Mouse (Mus musculus) kidney, postnatal 0 days (tissue): ENCODE measurements around the gene Srsf12. TPM values are rescaled to one million over a fixed set of nuclear protein-coding genes. Genes with fewer than 3 reads are reported as not detected.
A peak's percentile ranks its signal among the peaks of the same experiment; 100 is the strongest.

Source experiments
- ATAC-seq: fragments of 200-750 bp; cut with Nextera tagmentation; replicated peaks from 2 replicates; pipeline ENCODE4 v1.8.0; 2017; ENCODE audit warnings: low read depth, moderate number of reproducible peaks, moderate TSS enrichment, moderate library complexity; ENCODE audit not compliant: low FRiP score
- DNase-seq: peaks from one replicate; pipeline ENCODE4 v3.0.0-alpha.2; 2016; ENCODE audit warnings: low spot score
- H3K27ac ChIP-seq: fragments of 300-500 bp; sonication (generic); 2 replicates; pipeline ENCODE4 v1.5.1; 2014; ENCODE audit warnings: mild to moderate bottlenecking
- H3K27me3 ChIP-seq: fragments of 300-500 bp; sonication (generic); 2 replicates; pipeline ENCODE4 v1.6.1; 2014; ENCODE audit warnings: low read length, mixed read lengths; ENCODE audit not compliant: insufficient read depth
- H3K36me3 ChIP-seq: fragments of 300-500 bp; sonication (generic); 2 replicates; pipeline ENCODE4 v1.6.1; 2014; ENCODE audit warnings: low read length, mixed read lengths; ENCODE audit not compliant: insufficient read depth
- H3K4me1 ChIP-seq: fragments of 300-500 bp; sonication (generic); replicated peaks from 2 replicates; pipeline ENCODE4 v1.6.1; 2014; ENCODE audit warnings: antibody characterized with exemption, low read length, mixed read lengths; ENCODE audit not compliant: insufficient read depth
- H3K4me2 ChIP-seq: fragments of 300-500 bp; sonication (generic); 2 replicates; pipeline ENCODE4 v1.6.1; 2014; ENCODE audit warnings: mild to moderate bottlenecking, low read length, moderate library complexity, mixed read lengths
- H3K4me3 ChIP-seq: fragments of 300-500 bp; sonication (generic); replicated peaks from 2 replicates; pipeline ENCODE4 v1.5.1; 2014; ENCODE audit warnings: low read depth, low read length
- H3K9ac ChIP-seq: fragments of 300-500 bp; sonication (generic); 2 replicates; pipeline ENCODE4 v1.6.1; 2014; ENCODE audit warnings: low read depth, low read length
- H3K9me3 ChIP-seq: fragments of 300-500 bp; sonication (generic); replicated peaks from 2 replicates; pipeline ENCODE4 v1.6.1; 2016; ENCODE audit warnings: low read length, inconsistent platforms, mixed read lengths
- CTCF ChIP-seq: IDR thresholded peaks from 2 replicates; pipeline ENCODE4 v1.5.1; 2016; ENCODE audit warnings: antibody characterized with exemption, low read depth, mild to moderate bottlenecking, moderate library complexity
- WGBS: fragments of 180-500 bp; shearing (Covaris S2); extraction: QIAGEN DNeasy Blood & Tissue Kit; methylation state at CpG from one replicate; pipeline ENCODE4 v1.1.7; 2014; 5-methylcytosine and 5-hydroxymethylcytosine counted together
- polyA plus RNA-seq: library from polyadenylated mRNA; unstranded; fragments of >200 nt; fragmentation: Nextera tagmentation; extraction: Ambion mirVana; gene quantifications from 2 replicates; pipeline ENCODE4 v1.2.1, GENCODE M21; 2015

The Srsf12 gene
- polyA plus RNA-seq, 1 experiment from 2014 or later = 2.6 TPM

DNA sequence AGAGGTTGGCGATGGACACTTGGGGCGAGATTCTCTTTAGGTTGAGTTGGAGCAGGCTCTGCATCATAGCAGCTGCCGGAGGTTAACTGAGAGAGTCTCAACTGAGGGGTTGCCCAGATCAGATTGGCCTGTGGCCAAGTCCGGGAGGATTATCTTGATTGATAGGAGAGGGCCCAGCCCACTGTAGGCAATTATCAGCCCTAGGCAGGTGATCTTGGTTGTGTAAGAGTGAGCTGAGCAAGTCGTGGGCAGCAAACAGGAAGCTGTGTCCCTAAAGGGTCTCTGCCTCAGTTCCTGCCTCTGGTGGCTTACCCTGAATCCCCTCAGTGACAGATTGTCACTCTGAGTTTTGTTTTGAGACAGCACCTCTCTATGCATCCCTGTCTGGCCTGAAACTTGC lies 33.7 kb downstream of the Srsf12 start:
- ATAC-seq = no peak
- Histone ChIP-seq H3K36me3 (peaks cover 35% of the 10 kb centered on the region), H3K27ac (no peak overlapping the region), H3K27me3 (no peaks in the 10 kb centered on the region), H3K9ac (no peak overlapping the region), H3K4me1 (0 out of 2 replicates have a peak, but pooled peaks cover 13% of the 10 kb centered on the region), H3K4me2 (no peak overlapping the region), H3K9me3 (no peaks in the 10 kb centered on the region), H3K4me3 (no peak overlapping the region)
- no peak for TF ChIP-seq CTCF
- 57% methylated on average over 5 of the region's 5 CpGs for WGBS
- DNase-seq = no peak

DNA sequence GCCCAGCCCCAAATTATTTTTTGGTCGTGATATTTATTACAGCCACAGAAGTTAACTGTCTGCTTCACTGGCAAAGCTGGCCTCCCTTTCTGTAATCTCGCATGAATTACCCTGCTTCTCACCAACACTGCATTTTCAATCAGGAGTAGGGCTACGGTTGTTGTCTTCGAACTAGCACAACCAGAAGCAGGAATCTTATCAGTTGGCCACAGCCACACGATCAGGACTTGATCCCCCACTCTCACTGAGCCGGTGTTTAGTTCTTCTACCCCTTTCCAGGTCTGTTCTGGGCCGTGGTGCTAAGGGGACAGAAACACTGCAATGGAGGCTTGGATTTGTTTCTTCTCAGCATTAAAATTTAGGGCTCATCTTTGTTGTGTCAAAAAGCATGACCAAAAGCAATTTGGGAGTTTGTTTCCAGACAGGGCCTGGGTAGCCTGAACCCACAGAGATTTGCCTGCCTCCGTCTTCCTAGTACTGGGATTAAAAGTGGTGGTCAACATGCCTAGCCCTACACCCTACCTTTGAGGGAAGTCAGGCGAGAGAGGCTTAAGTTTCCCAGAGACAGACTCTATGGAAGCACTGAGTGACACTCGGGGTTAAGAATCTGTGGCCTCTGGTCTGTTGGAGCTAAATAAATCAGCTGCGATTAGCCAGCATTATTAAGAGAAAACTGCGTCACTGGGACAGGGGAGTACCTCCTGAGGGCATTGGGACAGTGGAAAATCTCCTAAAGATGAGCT lies 34.4 kb downstream of the Srsf12 start:
- H3K4me1 ChIP-seq = 0 out of 2 replicates have a peak, but pooled peaks cover 13% of the 10 kb centered on the region
- no peak overlapping the region for H3K27ac ChIP-seq
- no peak for TF ChIP-seq CTCF
- no peak overlapping the region for H3K4me2 ChIP-seq
- WGBS = 76% methylated on average over 12 of the region's 12 CpGs
- DNase-seq (no peak), ATAC-seq (no peak)
- no peak overlapping the region for H3K4me3 ChIP-seq
- H3K9me3 ChIP-seq = no peaks in the 10 kb centered on the region
- H3K36me3 ChIP-seq = peaks cover 35% of the 10 kb centered on the region
- no peaks in the 10 kb centered on the region for H3K27me3 ChIP-seq
- no peak overlapping the region for H3K9ac ChIP-seq

DNA sequence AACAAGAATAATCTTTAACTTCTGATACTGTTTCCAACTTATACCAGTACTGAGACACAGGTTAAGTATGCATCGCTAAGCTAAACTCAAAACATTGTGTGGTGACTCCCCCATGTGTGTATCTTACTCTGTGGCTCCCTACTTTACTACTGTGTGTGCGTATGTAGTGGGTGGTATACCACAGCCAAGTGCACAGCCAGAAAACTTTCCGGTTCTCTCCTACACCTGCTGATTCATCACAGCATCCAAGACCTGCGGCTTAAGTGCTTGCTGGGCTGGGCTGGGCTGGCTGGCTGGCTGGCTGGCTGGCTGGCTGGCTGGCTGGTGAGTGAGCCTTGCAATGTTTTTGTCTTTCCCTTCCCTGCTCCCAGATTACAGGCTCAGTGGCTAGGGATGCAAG lies 35.1 kb downstream of the Srsf12 start:
- H3K36me3 ChIP-seq = peaks cover 35% of the 10 kb centered on the region
- 81% methylated on average over 4 of the region's 4 CpGs for WGBS
- H3K27me3 ChIP-seq = no peaks in the 10 kb centered on the region
- 0 out of 2 replicates have a peak, but pooled peaks cover 13% of the 10 kb centered on the region for H3K4me1 ChIP-seq
- no peak overlapping the region for H3K27ac ChIP-seq
- H3K4me3 ChIP-seq = no peak overlapping the region
- no peak for DNase-seq
- H3K4me2 ChIP-seq = no peak overlapping the region
- ATAC-seq = no peak
- TF ChIP-seq CTCF = no peak
- no peak overlapping the region for H3K9ac ChIP-seq
- no peaks in the 10 kb centered on the region for H3K9me3 ChIP-seq

DNA sequence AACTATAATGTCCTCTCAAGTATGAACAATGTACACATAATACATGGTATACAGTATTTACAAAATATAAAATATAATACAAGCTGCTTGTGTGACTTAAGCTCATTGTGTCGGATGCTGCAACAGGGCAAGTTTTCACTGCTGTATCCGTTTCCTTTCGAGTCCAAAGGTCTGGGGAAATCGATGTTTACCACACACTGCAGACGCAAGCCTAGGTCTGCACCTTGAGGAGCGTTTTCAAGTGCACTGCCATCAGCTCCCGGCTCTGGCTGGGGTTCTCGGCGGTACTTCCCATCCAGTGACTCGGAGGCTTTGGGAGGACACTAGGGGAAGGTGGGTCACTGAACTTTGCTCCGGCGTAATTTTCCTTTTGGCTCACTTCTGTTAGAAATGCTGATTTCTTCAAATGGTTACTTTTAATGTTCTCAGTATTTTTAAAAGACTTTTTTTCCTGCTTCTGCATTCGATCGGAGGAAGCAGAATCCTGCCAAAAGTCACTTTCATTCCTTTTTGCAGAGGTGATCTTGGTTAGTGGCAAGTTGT lies 37.1 kb downstream of the Srsf12 start:
- WGBS = 72% methylated on average over 14 of the region's 14 CpGs
- no peak for DNase-seq

DNA sequence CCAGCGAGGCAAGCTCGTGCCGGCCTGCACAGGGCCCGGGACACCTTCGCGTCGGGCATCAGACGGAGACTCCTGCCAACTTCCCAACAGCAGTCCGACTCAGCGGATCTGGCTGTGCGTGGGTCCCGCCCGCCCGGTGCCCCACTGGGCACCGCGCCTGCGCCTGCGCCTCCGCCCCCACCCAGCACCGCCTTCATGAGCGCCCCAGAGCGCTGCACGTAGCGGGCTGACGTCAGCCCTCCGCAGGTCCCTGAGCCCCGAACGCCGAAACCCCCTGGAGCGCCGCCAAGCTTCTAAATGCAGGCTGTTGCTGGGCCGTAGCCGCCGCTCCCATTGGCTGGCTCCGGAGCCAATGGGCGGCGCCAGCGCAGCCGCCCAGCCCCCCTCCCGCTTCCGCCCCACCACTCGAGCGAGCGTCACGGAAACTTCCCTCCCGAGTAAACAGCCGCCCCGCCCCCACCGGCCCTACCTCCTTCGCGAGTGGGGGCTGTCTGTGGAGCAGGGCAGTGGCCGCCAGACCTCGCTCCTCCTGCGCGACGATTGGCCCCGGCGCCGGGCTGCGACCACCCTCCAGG lies 38.8 kb downstream of the Srsf12 start:
- ATAC-seq (peak; percentile 93), DNase-seq (peak; percentile 100)
- Histone ChIP-seq H3K9me3 (no peaks in the 10 kb centered on the region), H3K9ac (peak overlapping the region; percentile 100), H3K27me3 (no peaks in the 10 kb centered on the region), H3K4me1 (0 out of 2 replicates have a peak, but pooled peaks cover 13% of the 10 kb centered on the region), H3K4me2 (peak overlapping the region; percentile 70), H3K27ac (peak overlapping the region; percentile 100), H3K36me3 (peaks cover 31% of the 10 kb centered on the region), H3K4me3 (peak overlapping the region; percentile 100)
- under 1% methylated on average over 60 of the region's 60 CpGs for WGBS
- peak; percentile 41 for TF ChIP-seq CTCF

More for the DNA sequence above, 37.1 kb downstream of the Srsf12 start:
- no peak for TF ChIP-seq CTCF
- H3K4me1 ChIP-seq = 0 out of 2 replicates have a peak, but pooled peaks cover 13% of the 10 kb centered on the region
- no peak for ATAC-seq
- no peak overlapping the region for H3K9ac ChIP-seq
- H3K36me3 ChIP-seq = peaks cover 35% of the 10 kb centered on the region
- no peaks in the 10 kb centered on the region for H3K9me3 ChIP-seq
- peak overlapping the region; percentile 70 for H3K4me2 ChIP-seq
- H3K27ac ChIP-seq = no peak overlapping the region
- H3K4me3 ChIP-seq = peak overlapping the region; percentile 100
- no peaks in the 10 kb centered on the region for H3K27me3 ChIP-seq

DNA sequence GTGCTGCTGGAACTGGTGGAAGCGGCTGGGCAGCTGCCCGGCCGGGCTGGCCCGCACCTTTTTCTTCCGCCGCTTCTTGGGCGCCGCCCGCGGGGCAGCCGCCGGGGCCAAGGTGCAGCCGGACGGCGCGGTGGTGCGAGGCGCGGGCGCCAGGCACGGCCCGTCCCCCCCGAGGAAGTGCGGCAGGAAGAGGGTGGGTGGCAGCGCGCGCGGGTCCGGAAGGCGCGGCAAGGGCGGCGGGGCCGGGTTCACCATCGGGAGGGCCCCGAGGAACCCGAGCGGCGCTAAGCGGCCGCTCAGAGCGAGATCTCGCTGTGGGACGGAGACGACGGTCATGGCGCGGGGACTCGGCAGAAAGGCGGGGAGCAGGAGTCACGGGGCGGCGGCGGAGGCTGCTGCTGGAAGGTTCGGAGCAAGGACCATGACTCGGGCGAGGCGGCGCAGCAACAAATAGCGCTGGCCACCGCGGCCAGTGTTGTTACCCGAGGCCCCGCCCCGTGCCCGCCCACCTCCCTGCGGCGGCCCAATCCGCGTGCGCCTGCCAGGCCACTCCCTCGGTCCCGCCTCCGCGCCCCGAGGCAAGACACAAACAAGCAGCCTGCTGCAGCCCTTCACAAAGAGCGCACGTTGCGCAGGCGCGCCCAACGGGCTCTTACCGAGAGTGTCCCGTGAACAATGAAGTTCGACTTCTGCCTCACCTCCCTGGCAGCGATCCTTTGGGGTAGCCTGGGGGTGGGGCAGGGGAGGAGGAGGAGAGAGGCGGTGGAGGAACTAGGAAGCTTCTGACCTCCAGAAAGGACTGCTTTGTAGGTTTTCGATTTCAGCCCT lies 39.5 kb downstream of the Srsf12 start:
- H3K4me1 ChIP-seq = 0 out of 2 replicates have a peak, but pooled peaks cover 13% of the 10 kb centered on the region
- no peak for TF ChIP-seq CTCF
- H3K36me3 ChIP-seq = peaks cover 27% of the 10 kb centered on the region
- peak overlapping the region; percentile 100 for H3K9ac ChIP-seq
- H3K27ac ChIP-seq = peak overlapping the region; percentile 100
- DNase-seq = peak; percentile 97
- H3K9me3 ChIP-seq = no peaks in the 10 kb centered on the region
- ATAC-seq = peak; percentile 92
- WGBS = under 1% methylated on average over 76 of the region's 88 CpGs
- H3K4me3 ChIP-seq = peak overlapping the region; percentile 100
- peak overlapping the region; percentile 51 for H3K4me2 ChIP-seq
- H3K27me3 ChIP-seq = no peaks in the 10 kb centered on the region
